Mouse (Mus musculus): ENCODE data around the gene H2-Aa.
"Not testable (repeated sequence)": the region's sequence is repeated elsewhere in the genome, so short reads cannot be mapped to it uniquely, and the experiment has no call there.

The H2-Aa gene

DNA sequence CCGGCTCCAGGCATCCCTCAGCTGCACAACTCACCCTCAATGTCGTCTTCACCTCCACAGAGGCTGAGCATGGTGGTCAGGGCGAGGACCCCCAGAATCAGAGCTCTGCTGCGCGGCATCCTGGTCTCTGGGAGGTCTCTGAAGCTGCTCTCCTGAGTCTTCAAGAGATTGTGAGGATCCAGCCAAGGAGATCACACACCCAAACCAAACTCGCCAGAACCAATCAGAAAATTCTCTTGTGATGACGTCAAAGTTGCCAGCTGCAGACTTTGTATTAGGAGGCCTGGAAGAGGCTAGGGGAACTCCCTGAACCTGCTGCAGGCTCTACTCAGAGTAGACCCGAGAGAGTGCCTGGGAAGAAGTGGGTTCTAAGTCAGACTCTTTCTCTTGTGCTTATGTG lies at the start of gene H2-Aa:
Gene H2-Aa (minus strand): TSS at position 176 of the 400 bp plus-strand sequence.
- DNase-seq (ENCODE audit: low spot score): peak; percentile 95

DNA sequence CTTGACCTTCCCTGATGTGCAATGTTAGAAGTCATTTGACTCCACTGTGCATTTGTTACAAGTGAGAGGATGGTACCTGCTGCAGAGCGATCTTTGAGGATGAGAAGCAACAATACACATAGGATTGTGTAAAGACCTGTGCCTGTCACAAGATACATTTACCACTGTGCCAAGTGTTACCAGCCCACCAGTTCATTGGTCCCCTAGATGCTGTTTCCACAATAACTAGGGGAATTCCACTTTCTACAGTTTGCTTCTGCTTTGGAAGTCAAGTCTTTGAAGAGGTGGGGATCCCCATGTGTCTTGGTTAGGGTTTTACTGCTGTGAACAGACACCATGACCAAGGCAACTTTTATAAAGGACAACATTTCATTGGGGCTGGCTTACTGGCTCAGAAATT lies 43.6 kb upstream of the H2-Aa start:
- DNase-seq (ENCODE audit: low spot score): no peak

DNA sequence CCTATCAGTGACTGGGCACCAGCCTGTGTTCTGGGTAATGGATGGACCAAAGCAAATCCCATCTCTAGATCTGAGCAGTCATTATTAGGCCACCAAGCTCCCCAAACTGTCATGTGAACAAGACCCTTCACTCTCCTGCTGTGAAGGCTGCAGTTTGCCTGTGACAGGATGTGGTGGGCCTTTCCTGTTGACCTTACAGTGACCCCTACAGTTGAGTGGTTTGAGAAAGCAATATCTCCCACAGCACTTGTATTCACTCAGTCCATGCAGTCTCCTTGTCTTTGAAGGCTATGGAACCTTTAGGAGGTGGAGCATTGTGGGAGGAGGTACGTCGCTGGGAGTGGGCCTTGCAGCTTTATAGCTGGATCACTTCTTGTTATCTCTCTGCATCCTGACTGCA lies 42.2 kb upstream of the H2-Aa start:
- no peak for DNase-seq (ENCODE audit: low spot score)

DNA sequence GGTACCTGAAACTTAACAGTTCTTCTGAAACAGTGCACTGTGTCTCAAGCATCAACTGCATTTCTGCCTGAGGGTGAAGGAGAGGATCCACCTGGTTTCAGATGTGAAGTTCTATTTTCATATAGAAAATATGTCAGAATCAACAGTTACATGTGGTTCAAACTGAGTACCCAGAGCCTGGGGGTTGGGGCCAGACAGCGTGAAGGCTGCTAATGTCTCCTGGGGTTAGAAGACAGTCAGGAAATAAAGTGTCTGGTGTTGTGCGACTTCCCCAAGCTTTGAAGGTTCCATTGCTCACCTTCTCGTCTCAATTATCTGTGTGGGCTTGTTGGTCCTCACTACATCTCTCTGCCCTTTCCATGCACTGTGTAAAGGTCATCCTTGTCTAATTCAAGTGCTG lies 38.8 kb upstream of the H2-Aa start:
- no peak for DNase-seq (ENCODE audit: low spot score)

DNA sequence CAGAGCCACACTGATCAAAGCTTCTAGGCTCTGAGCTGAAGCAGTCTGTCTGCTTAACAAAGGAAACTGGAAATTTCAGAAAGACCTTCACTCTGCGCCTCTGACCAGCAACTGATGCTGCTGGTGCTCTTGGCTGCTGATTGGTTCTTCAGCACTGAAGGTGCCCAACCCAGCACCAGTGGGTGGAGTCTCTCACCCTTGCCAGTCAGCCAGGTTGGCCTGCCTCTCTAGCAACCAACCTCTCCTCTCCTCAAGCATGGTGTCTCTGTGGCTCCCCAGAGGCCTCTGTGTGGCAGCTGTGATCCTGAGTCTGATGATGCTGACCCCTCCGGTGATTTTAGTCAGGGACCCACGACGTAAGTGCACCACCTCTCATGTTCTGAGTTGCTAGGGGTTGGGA lies 37.8 kb upstream of the H2-Aa start, which contains the start of gene H2-Eb2:
Gene H2-Eb2 (plus strand): TSS at position 230 of the 400 bp plus-strand sequence.
- no peak for DNase-seq (ENCODE audit: low spot score)

DNA sequence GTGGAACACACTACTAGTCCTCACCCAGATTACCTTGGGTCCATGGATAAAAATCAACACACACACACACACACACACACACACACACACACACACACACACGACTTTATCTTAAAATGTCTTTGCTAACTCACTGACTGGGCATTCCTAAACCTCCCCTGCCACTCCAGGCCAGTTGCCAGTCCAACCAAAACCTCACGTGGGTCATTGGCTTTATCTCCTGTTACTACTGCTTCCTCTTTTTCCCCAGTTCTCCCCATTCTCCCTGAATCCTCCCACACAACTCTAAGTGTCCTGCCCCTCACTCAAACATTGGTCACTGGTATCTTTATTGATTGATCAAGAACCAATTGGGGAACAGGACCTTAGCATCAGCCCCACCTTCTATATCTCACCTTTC lies 29.7 kb upstream of the H2-Aa start:
- no peak for DNase-seq (ENCODE audit: low spot score)

DNA sequence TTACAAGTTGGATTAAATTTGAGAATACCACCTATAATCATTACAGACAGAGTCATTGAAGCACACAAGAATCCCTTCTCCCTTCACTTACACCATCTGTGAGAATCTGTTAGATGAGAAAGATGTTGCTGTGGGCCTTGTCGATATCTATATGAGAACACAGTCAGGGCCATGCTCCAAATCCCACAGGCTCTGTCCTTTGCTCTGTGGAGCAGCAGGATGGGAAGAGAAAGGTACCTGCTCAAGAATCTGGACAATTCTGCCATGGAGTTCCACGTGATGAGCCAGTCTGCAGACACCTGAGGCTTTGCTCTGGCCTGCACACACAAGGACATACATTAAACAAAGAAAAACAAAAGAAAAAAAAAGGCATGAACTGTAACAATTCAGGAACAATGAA lies 29.1 kb upstream of the H2-Aa start:
- DNase-seq (ENCODE audit: low spot score): no peak

DNA sequence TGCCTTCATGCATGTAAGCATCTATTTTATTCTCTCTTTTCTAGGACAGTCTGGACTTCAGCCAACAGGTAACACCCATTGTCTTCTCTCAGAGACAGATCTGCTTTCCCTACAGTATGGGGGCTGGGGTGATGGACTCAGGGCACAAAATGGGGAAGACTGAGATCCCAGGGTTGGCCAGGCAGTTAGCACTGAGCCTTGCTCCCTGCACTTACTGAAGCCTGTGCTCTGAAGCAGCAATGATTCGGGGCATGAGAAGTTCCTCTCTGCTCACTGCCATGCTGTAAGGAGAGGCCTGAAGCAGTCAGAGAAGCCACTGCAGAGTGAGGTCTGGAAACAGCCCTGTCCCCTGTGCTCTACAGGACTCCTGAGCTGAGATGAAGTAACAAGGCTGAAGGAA lies 27.9 kb upstream of the H2-Aa start:
- no peak for DNase-seq (ENCODE audit: low spot score)

DNA sequence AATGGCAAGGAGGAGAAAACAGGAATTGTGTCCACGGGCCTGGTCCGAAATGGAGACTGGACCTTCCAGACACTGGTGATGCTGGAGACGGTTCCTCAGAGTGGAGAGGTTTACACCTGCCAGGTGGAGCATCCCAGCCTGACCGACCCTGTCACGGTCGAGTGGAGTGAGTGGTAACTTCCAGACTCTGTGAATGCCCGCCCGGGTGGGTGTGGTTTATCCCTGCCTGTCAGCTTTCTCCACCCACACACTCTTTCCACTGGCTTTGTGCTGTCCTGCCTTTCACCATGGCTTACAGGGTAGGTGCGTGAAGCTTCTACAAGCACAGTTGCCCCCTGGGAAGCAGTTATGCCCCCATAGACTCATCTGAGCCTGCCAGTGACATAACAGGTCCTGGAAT lies 26.7 kb upstream of the H2-Aa start:
- no peak for DNase-seq (ENCODE audit: low spot score)

DNA sequence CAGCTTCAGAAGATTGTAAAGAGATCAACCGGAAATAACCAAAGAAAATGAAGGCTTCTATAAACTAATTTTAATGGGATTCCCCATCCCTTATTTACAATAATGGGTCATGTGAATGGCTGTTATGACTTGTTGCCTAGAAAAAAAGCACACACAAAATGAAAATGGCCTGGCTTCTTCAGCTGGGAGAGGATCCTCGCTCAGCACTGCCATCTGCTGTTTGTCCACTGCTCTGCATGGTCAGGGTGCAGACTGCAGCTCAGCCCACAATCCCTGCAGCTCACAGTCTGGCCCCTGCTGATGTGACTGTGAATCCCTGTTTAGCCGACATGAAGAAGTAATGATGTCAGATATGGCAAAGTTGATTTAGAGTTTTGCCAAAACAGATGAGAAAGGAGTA lies 25.8 kb upstream of the H2-Aa start:
- DNase-seq (ENCODE audit: low spot score): peak; percentile 80

DNA sequence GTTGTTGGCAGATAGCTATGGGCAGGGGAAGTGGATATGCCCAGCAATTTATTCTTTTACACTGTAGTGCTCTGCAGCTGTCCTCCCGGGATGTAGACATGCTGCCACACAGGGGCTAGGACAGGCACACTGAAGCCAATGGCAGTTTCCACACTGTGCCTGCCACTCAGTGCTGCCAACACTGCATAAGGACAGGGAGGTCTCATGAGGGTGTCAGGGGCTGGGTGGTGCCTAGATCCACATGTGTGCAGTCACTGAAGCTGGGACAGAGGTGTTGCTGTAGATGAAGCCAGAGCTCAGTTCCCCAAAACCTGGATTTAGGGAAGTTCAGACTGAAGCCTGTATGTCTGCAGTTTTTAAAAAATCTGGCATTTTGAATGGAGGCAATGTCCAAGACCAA lies 24.6 kb upstream of the H2-Aa start:
- DNase-seq (ENCODE audit: low spot score): no peak

DNA sequence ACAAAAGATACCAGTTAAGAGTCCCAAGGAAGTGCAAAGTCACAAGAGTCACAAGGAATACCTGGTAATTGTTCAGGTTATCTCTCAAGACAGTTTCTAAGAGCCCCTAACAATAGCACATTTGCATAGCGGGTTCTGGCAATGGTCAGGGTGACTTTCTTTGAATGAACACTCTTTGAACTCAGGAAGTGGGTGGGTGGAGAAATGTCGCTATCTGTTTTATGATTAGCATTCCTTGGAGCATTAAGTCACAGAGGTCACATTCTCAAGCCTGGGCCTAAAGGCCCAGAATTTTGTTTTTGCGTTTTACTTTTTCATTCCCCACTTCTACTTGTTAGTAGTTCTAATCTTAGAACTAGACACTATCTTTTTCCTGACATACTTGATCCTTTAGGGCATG lies 22.9 kb upstream of the H2-Aa start:
- DNase-seq (ENCODE audit: low spot score): not testable (repeated sequence)

DNA sequence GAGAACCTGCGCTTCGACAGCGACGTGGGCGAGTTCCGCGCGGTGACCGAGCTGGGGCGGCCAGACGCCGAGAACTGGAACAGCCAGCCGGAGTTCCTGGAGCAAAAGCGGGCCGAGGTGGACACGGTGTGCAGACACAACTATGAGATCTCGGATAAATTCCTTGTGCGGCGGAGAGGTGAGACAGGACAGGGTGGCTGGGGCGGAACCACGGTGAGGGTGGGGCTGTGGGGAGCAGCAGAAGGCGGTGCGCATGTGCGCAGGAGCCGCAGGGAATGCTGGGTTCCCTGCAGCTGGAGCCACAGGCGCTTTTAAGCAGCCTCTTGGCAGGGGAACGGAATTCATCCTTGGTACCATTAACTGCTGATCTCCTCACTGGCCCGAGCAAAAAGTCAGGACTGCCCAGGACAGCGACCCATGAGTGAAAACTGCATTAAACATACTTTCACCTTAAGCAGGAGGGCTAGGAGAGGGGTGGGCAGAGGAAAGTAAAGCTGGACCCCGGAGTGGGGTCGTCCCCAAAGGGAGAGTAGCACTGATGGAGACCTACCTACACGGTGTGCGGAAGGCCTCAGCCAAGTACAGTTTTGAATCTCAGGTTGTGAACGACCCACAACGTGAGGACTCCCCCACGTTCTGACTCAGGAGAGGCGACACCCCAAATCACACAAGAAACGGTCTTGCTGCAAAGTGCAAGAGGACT lies 22.2 kb upstream of the H2-Aa start:
- DNase-seq (ENCODE audit: low spot score): peak; percentile 71

DNA sequence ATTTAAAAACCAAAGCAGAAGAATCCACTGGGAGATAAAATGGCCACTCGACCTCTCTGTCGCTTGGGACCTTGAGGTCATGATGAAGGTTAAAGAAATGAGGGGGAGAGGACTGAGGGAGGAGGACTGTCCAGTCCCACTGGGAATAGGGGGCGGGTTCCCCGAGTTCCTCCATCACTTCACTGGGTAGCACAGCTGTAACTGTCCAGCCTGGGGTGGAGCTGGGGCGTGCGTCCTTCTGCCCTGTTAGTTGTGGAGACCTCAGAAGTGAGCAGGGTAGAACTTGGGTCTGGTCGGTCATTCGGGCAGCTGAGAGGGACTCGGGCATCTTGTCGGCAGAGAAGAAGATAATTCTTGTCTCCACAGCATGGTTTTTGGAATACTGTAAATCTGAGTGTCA lies 21.6 kb upstream of the H2-Aa start:
- DNase-seq (ENCODE audit: low spot score): no peak

DNA sequence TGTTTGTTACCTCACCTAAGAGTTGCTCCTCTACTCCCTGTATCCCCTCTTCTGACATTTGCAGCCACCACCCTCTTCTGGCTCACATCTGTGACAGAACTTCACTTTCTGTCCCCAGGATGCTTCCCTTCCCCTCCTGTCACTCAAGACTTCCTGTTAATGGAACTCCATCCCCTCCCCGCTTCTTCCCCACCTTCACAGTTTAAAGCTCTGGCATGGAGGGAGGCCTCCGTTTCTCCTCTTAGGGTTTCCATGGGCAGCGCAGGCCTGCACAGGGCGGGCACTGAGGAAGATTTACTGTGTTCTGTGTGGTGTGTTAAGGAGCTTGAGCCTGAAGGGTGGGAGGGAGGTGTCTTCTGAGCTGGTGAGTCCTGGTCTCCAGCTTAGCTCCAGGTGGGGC lies 20.5 kb upstream of the H2-Aa start:
- DNase-seq (ENCODE audit: low spot score): no peak

DNA sequence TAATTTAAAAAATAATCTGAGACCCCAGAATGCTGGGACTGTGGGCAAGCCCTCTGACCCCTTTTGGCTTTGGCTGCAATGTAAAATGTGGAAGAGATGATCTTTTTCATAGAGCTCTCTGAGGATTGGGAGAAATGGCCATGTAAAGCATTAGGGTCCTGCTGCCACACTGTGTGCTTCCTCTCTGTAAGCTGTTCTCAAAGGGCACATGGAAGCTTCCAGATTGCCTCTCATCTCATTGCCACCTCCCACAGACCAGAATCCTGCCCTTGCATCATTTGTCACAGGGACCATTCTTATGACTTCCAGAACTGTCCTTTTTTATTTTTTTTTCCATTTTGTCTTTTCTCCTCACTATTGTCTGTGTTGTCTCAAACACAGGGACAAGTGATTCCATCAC lies 19.6 kb upstream of the H2-Aa start:
- no peak for DNase-seq (ENCODE audit: low spot score)

DNA sequence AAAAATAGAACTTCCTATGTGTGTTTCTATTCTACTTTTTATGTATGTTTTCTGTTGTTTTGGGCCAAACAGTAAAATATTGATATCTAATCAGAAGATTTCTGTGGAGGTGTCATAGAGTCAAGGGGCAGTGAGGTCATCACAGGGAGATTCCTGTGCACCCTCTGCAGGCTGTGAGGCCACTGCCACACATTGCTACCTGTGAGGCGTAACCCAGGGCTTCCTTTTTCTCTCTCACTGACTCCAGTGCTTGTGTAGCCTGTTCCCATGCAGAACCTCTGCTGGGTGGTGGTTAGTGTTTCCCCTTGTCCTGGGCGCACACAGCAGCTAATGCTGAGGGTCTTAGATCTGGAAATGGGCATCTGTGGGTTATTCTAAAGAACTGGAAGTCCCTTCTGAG lies 18.8 kb upstream of the H2-Aa start:
- DNase-seq (ENCODE audit: low spot score): no peak

DNA sequence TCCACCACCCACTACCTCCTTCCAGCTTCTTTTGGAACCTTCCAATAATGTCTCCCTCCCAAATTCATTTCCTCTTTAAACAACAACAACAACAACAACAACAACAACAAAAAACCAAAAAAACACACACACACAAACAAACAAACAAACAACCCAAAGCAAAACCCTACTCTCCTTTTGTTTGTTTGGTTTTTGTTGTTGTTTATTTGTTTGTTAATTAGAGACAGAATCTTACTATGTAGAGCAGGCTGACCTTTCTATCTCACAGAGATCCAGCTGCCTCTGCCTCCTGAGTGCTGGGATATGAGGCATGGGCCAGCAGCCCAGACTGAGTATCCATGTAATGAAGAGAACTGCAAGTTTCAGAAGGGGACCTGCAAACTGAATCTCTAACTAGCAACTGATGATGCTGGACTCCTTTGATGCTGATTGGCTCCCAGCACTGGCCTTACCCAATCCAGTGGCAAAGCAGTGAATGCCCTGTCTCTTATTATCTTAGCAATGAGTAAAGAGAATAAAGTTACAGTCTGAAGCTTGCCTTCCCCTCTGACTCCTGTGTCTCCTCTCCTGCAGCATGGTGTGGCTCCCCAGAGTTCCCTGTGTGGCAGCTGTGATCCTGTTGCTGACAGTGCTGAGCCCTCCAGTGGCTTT lies 17.9 kb upstream of the H2-Aa start, which contains the start of gene H2-Eb1:
Gene H2-Eb1 (plus strand): TSS at position 488 of the 651 bp plus-strand sequence.
- peak; percentile 95 for DNase-seq (ENCODE audit: low spot score)

DNA sequence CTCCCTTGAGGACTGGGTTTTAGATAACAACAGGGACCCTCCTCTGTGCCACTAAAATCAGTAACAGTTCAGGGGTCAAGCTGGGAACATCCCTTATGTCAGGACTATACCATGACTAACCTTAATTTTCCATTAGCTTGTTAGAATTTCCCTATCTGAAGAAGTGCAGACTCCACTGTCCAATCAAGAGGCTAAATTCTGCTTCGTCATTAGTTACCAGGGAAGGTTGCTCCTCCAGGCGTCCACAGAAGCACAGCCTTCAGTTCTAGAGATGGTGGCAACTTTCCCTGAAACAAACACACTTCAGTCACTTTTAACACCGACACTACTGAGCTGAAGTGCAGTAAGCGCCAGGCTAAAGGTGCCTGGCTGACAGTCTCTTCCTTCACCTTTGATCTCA lies 17.1 kb upstream of the H2-Aa start:
- peak; percentile 89 for DNase-seq (ENCODE audit: low spot score)

DNA sequence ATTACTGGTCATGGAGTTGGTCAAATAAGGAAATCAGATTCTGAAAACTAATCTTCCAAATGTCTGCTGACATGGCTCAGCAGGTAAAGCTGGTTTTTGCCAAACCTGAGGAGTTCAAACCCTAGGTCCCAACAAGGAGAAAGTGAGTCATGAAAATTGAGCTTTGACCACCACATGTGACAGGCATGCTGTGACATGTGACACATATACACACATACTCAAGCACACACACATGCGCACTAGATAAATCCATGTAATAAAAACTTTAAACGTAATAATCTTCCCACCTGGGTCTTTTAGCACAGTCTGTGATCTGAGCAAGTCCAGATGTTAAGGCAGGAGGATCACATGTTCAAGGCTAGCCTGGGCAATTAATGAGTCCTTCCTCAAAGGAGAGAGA lies 16.2 kb upstream of the H2-Aa start:
- no peak for DNase-seq (ENCODE audit: low spot score)

DNA sequence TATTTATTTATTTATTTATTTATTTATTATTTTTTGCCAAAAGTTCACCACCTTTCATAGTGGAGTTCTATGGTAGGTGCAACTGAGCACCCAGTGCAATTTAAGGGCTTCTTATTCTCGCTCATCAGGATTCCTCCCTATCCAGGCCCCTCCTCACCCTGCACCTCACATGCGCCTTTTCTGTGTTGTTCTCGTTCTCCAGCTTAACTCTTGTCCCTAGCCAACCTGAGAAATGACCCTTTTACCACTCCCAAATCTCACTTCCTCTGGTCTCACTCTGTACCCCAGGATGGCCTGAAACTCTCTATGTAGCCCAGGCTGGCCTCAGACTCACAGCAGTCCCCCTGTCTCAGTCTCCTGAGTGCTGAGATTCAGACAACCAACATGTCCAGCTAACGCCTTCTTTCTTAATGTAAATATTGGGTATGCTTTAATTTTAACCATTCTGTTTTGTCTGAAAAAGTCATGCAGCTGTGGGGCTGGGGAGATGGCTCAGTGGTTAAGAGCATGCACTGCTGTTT lies 14.1 kb upstream of the H2-Aa start:
- DNase-seq (ENCODE audit: low spot score): no peak

DNA sequence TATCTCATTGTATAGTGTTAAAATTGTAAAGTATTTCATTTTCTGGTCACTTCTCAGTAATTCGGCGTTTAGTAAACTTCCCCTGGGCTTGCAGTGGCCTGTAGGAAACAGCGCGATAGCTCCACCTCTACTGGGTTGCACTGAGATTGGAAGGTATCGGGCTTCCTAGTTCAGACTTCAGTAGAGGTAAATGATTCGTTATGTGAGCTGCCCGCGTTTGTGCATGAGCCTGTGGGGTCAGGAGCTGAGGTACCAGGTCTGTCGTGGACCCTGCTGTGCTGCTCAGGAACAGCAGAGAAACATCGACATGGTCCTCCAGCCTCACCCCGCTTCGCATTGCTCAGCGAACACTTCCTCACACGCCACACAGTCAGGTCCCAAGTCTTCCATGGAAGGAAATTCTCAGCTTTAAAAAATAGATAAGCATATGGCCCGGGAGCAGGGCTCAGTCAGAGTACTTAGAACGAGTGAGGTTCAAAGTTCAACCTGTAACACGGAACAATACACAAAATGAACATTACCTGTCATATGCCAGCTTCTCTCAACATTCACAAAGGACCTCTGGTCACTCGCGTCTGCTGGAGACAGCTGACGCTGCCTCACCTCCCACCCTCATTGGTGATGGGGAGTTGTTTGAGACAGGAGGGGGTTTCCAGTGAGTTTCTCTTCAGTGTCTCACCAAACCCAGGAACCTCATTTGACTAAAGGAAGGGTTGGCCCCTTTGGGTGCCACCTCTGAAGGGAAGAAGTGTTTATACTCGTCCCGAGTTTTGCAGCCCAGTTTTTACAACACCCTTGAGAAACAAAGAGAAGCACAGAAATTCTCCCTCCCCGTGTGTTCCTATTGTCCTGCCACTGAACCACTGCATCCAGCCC lies 13.3 kb upstream of the H2-Aa start:
- no peak for DNase-seq (ENCODE audit: low spot score)

DNA sequence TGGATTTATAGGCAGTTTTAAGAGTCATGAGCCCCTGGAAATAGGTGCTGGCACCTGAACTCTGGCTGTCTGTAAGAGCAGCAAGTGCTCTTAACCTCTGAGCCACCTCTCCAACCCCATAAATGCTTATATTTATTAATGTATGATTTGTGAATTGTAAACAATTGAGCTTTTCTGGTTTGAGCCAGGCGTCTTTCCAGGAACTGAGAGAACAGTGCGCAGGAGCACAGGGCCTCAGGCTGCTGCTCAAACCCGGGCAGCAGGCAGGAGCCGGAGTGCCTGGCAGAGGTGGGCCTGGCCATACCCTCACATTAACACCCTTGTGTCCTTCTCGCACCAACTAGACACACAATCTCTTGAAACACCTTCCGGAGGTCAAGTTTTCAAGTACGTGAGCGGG lies 12.4 kb upstream of the H2-Aa start:
- DNase-seq (ENCODE audit: low spot score): no peak
